Mouse (Mus musculus): Measurements from ENCODE around the gene Tgm2. TPM values are rescaled to one million over a fixed set of nuclear protein-coding genes. Genes with fewer than 3 reads are reported as not detected.
A peak's percentile ranks its signal among the peaks of the same experiment; 100 is the strongest.

The Tgm2 gene
- polyA plus RNA-seq, 1 experiment from 2014 or later, result 93.1 TPM

DNA sequence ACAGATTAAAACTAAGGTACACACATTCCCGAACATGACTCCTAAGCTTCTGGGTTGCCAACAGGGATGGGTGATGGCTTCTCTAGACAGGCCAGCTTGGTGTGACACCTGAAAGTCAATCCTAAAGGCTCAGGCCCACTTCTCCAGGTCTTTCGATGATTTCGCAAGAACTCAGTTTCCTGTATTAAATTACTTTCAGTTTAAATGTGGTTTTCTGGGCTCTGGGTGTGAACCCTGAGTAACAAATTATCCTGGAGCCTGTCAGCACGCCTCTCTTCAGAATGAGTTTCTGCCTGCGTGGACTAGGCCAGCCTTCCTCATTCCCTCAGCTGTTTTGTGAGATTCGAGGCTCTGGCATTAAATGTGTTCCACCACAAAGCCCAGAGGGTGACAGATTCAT, 16.8 kb upstream of the Tgm2 start:
- H3K9me3 ChIP-seq, result no peaks in the 10 kb centered on the region
- H3K4me3 ChIP-seq (replicated peaks), result no peak overlapping the region
- H3K27ac ChIP-seq, result peak overlapping the region; percentile 13; the same call in 1 of the 2 replicates
- no peaks in the 10 kb centered on the region for H3K27me3 ChIP-seq (replicated peaks)
- no peak overlapping the region for H3K9ac ChIP-seq
- peaks cover 15% of the 10 kb centered on the region; the same call in 1 of the 2 replicates for H3K4me1 ChIP-seq
- H3K4me2 ChIP-seq, result no peak overlapping the region
- H3K36me3 ChIP-seq, result no peaks in the 10 kb centered on the region
- no peak for ATAC-seq (ENCODE audit: insufficient read depth, low FRiP score, low read depth)
- 57% methylated on average over 6 of the region's 6 CpGs for WGBS

- peaks cover 8% of the 10 kb centered on the region; the same call in 1 of the 2 replicates for H3K4me1 ChIP-seq
- no peaks in the 10 kb centered on the region for H3K36me3 ChIP-seq
- H3K27me3 ChIP-seq (replicated peaks), result no peaks in the 10 kb centered on the region
- ATAC-seq (ENCODE audit: insufficient read depth, low FRiP score, low read depth), result no peak
- WGBS, result 59% methylated on average over 6 of the region's 6 CpGs
- H3K9me3 ChIP-seq, result no peaks in the 10 kb centered on the region
- no peak overlapping the region for H3K4me3 ChIP-seq (replicated peaks)
- no peak overlapping the region for H3K4me2 ChIP-seq
- H3K9ac ChIP-seq, result no peak overlapping the region
- peak overlapping the region; percentile 60; the same call in 1 of the 2 replicates for H3K27ac ChIP-seq
Measured at GRCm38 (mm10) chr2:158161761-158162160, 15.5 kb upstream of the Tgm2 start.

DNA sequence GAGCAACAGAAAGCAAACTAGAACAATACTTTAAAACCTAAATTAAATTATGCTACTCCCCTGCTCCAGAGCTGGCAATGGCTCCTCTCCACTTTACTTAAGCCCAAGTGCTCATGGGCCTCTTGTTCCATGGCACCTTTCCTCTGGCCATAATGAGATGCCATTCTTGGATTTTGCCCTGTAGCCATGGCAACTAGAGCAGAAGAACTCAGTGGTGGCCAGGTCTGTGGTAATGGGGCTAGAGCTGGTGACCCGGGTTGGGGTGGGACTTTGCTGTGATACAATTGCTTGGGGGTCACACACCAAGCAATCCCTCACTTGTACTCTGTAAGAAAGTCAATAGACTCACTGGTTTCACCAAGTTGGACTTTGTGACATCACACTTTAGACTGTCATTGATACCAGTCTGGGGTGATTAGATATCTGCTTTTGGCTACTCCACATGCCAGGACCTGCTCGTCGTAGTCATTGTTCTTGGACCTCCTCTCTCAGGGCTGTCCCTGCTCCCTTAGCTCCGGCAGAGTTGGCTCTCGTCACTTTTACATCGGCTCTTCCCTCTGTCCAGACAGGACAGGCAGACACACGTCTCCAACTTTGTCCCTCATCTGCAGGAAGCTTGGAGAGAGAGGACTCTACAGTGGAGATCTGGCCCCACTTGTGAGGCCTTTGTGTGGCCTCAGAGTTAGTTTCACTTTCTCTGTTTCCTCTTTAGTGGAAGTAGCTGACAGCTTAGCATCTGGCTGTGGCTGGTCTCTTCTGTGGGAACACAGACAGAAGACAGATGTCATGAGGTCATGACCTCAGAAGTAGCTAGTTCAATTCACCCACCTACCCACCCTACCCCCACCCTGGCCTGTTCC, 13.4 kb upstream of the Tgm2 start:
- WGBS, result 33% methylated on average over 7 of the region's 7 CpGs
- Histone ChIP-seq H3K9ac (no peak overlapping the region), H3K4me1 (peaks cover 11% of the 10 kb centered on the region; the same call in 1 of the 2 replicates), H3K4me2 (peak overlapping the region; percentile 11; the same call in 1 of the 2 replicates), H3K9me3 (no peaks in the 10 kb centered on the region), H3K27me3 (replicated peaks) (no peaks in the 10 kb centered on the region), H3K36me3 (no peaks in the 10 kb centered on the region), H3K4me3 (replicated peaks) (no peak overlapping the region), H3K27ac (peak overlapping the region; percentile 61)
- ATAC-seq (ENCODE audit: insufficient read depth, low FRiP score, low read depth), result peak; percentile 56

DNA sequence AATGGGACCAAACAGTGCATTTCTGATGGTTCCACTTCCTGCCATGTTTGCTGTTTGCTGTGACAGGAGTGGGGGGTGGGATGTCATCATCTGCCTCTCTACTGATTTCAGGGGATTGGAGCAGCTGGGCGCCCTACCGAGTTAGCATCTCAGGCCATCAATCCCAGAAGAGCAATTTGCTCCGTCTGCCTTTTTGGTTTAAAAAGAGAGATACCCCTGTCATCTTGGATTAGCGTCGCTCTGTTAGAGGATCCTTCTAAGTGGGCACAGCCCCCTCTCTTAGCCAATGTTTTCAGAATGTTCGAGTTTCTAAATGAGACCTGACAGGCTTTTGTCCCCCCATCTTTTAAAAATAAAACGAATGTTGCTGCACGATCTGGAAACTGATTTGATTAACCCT, 11.4 kb upstream of the Tgm2 start:
- no peaks in the 10 kb centered on the region for H3K9me3 ChIP-seq
- WGBS, result 71% methylated on average over 8 of the region's 8 CpGs
- ATAC-seq (ENCODE audit: insufficient read depth, low FRiP score, low read depth), result no peak
- H3K4me2 ChIP-seq, result no peak overlapping the region
- H3K27me3 ChIP-seq (replicated peaks), result no peaks in the 10 kb centered on the region
- peaks cover 28% of the 10 kb centered on the region for H3K4me1 ChIP-seq
- no peak overlapping the region for H3K4me3 ChIP-seq (replicated peaks)
- H3K9ac ChIP-seq, result no peak overlapping the region
- H3K27ac ChIP-seq, result no peak overlapping the region
- no peaks in the 10 kb centered on the region for H3K36me3 ChIP-seq

DNA sequence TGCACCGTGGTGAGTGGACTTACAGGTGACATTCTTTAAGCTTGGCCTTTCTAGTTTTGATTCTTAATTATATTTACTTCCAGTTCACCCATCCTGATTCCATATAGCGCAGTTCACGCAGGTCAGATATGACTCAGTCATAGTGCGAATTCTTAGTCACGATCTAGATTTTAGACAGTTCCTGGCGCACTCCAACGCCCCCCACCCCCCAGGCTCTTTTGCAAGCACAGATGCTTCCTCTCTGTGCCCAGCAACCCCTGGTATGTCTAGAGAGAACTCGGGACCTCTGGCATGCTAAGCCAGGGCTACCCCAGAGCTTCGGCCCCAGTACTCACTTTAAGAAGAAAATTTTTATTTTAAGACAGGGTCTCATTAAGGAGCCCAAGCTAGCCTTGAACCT, 10.3 kb upstream of the Tgm2 start:
- Histone ChIP-seq H3K9ac (no peak overlapping the region), H3K4me3 (replicated peaks) (no peak overlapping the region), H3K36me3 (no peaks in the 10 kb centered on the region), H3K9me3 (no peaks in the 10 kb centered on the region), H3K27me3 (replicated peaks) (no peaks in the 10 kb centered on the region), H3K4me1 (peaks cover 30% of the 10 kb centered on the region), H3K4me2 (no peak overlapping the region), H3K27ac (no peak overlapping the region)
- 76% methylated on average over 9 of the region's 9 CpGs for WGBS
- no peak for ATAC-seq (ENCODE audit: insufficient read depth, low FRiP score, low read depth)

DNA sequence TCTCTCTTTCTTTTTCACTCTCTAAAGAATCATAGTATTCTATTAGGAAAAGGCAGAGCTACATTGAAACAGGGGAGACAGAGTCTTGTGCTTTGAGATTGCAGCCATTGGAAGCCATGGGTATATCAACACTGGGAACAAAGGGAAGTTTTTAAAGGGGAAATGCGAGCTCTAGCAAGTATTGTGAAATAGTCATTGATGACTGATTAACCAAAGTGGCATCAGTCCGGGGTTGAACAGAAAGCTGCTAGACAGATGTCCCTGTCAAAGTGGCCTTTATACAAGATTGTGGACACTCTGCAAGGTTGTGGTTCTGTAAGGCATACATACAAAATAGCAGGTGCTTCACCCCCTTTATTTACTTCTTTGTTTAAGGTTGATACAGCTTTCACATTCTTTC, 9.4 kb upstream of the Tgm2 start:
- no peak for ATAC-seq (ENCODE audit: insufficient read depth, low FRiP score, low read depth)
- peaks cover 30% of the 10 kb centered on the region for H3K4me1 ChIP-seq
- H3K9ac ChIP-seq, result no peak overlapping the region
- H3K9me3 ChIP-seq, result no peaks in the 10 kb centered on the region
- no peak overlapping the region for H3K27ac ChIP-seq
- H3K4me2 ChIP-seq, result no peak overlapping the region
- H3K27me3 ChIP-seq (replicated peaks), result no peaks in the 10 kb centered on the region
- H3K36me3 ChIP-seq, result no peaks in the 10 kb centered on the region
- WGBS, result 51% methylated on average over 2 of the region's 2 CpGs
- H3K4me3 ChIP-seq (replicated peaks), result no peak overlapping the region

GRCm38 (mm10) chr2:158155101-158155500, 8.9 kb upstream of the Tgm2 start:
- Histone ChIP-seq H3K27ac (no peak overlapping the region), H3K27me3 (replicated peaks) (no peaks in the 10 kb centered on the region), H3K9ac (no peak overlapping the region), H3K4me3 (replicated peaks) (no peak overlapping the region), H3K36me3 (no peaks in the 10 kb centered on the region), H3K4me1 (peaks cover 28% of the 10 kb centered on the region), H3K9me3 (no peaks in the 10 kb centered on the region), H3K4me2 (no peak overlapping the region)
- ATAC-seq (ENCODE audit: insufficient read depth, low FRiP score, low read depth), result no peak
- 84% methylated on average over 7 of the region's 7 CpGs for WGBS

DNA sequence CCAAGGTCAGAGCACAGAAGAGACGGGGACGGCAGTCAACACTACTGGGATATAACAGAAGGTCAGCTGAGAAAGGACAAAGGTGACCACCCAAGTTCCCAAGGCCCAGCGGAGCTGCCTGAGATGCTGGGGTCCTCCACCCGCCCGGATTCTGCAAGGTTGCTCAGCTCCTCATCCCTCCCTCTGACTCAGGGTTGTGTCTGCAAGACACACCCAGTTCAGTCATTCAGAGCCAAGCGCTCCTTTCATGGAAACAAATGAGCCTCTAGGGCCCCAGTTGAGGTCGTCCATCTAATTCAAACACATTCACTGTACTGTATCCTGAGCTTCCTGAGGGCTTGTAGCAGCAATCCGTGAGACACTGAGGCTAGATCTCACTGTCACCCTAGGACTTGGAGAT, 8.4 kb upstream of the Tgm2 start:
- Histone ChIP-seq H3K4me2 (no peak overlapping the region; the same call in 1 of the 2 replicates), H3K27ac (peak overlapping the region; percentile 80; the same call in 1 of the 2 replicates), H3K4me3 (replicated peaks) (no peak overlapping the region), H3K27me3 (replicated peaks) (no peaks in the 10 kb centered on the region), H3K4me1 (peaks cover 28% of the 10 kb centered on the region), H3K9me3 (no peaks in the 10 kb centered on the region), H3K9ac (no peak overlapping the region), H3K36me3 (no peaks in the 10 kb centered on the region)
- ATAC-seq (ENCODE audit: insufficient read depth, low FRiP score, low read depth), result peak; percentile 28; the same call in 1 of the 2 replicates
- WGBS, result 49% methylated on average over 8 of the region's 8 CpGs

DNA sequence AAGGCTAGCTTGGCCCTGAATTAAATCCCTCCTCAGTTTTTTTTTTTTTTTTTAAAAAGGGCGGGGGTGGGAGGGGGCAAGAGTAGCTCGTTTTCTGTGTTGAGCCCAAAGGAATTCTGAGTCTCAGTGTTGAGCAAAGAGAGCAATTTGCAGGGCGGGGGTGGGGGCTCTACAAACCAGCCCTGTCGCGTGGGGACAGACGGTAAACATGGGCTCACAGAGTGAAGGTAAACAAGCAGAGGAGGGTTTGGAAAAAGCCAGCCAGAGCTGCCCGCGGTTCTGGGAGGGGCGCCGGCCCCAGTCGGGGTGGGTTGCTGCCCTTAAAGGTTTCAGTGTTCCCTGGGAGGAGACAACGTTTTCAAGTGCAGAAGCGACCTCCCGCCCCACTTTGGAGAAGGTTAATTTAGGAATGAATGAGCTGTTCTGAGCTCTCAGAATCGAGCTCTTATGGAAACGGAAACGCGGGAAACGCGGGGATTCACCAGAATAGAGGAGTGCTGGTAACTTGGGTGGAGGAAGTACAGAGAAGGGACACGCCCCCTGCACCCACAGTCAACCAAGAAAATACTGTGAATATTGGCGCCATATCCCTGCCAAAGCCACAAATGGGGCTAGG, 7.6 kb upstream of the Tgm2 start:
- peak overlapping the region; percentile 78 for H3K4me2 ChIP-seq
- peaks cover 28% of the 10 kb centered on the region for H3K4me1 ChIP-seq
- H3K9me3 ChIP-seq, result no peaks in the 10 kb centered on the region
- H3K36me3 ChIP-seq, result no peaks in the 10 kb centered on the region
- peak; percentile 72 for ATAC-seq (ENCODE audit: insufficient read depth, low FRiP score, low read depth)
- 1% methylated on average over 22 of the region's 22 CpGs for WGBS
- peak overlapping the region; percentile 32 for H3K9ac ChIP-seq
- H3K27ac ChIP-seq, result peak overlapping the region; percentile 80
- H3K27me3 ChIP-seq (replicated peaks), result no peaks in the 10 kb centered on the region
- peak overlapping the region; percentile 38 for H3K4me3 ChIP-seq (replicated peaks)

GRCm38 (mm10) chr2:158152685-158153309, 6.6 kb upstream of the Tgm2 start:
- H3K27ac ChIP-seq, result peak overlapping the region; percentile 80; the same call in 1 of the 2 replicates
- peak; percentile 29; the same call in 1 of the 2 replicates for ATAC-seq (ENCODE audit: insufficient read depth, low FRiP score, low read depth)
- H3K9ac ChIP-seq, result no peak overlapping the region
- H3K4me1 ChIP-seq, result peaks cover 26% of the 10 kb centered on the region
- H3K4me2 ChIP-seq, result peak overlapping the region; percentile 78
- H3K4me3 ChIP-seq (replicated peaks), result no peak overlapping the region
- no peaks in the 10 kb centered on the region for H3K36me3 ChIP-seq
- no peaks in the 10 kb centered on the region for H3K27me3 ChIP-seq (replicated peaks)
- 51% methylated on average over 6 of the region's 6 CpGs for WGBS
- H3K9me3 ChIP-seq, result no peaks in the 10 kb centered on the region

- ATAC-seq (ENCODE audit: insufficient read depth, low FRiP score, low read depth), result no peak
- Histone ChIP-seq H3K4me3 (replicated peaks) (no peak overlapping the region), H3K9me3 (no peaks in the 10 kb centered on the region), H3K4me1 (peaks cover 26% of the 10 kb centered on the region), H3K36me3 (no peaks in the 10 kb centered on the region), H3K27me3 (replicated peaks) (no peaks in the 10 kb centered on the region), H3K9ac (no peak overlapping the region), H3K27ac (no peak overlapping the region), H3K4me2 (no peak overlapping the region)
- WGBS, result 98% methylated on average over 3 of the region's 3 CpGs
Measured at GRCm38 (mm10) chr2:158151077-158151476, 4.8 kb upstream of the Tgm2 start.

DNA sequence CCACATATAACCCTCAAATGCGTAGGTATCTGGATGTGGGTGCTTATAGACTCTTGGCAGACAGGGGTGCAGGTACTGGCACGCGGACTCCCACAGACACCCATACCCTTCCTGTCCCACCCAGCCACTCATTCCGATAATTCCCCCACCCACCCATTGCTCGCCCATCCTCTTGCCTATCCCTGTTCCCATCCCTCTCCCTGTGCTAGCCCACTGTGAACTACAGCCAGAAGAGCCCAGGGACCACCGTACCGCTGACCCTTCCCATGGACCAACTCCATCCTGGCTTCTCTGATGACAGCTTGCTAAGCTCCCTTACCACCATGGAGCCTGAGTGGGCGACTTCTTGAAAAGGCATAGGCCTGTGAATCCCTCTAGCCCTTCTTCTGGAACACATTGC, 735 bp upstream of the Tgm2 start:
- Histone ChIP-seq H3K9ac (no peak overlapping the region), H3K4me3 (replicated peaks) (no peak overlapping the region), H3K9me3 (no peaks in the 10 kb centered on the region), H3K4me2 (no peak overlapping the region), H3K27me3 (replicated peaks) (no peaks in the 10 kb centered on the region), H3K36me3 (no peaks in the 10 kb centered on the region), H3K4me1 (peaks cover 25% of the 10 kb centered on the region), H3K27ac (no peak overlapping the region)
- WGBS, result 88% methylated on average over 8 of the region's 8 CpGs
- ATAC-seq (ENCODE audit: insufficient read depth, low FRiP score, low read depth), result no peak
